Mouse (Mus musculus): ENCODE data around the gene Fgf18. TPM values are rescaled to one million over a fixed set of nuclear protein-coding genes. Genes with fewer than 3 reads are reported as not detected.

Fgf18 gene
- 1 to 10 TPM; 6.1 to 7.3 TPM for total RNA-seq (2021)

GRCm38 (mm10) chr11:33147171-33147571, at the start of gene Fgf18:
Fgf18 (minus strand) TSS chr11:33147400.
- intact Hi-C loops (cut with DNase I) = loop anchor here (5.0 kb wide), 3 partner anchors 115 to 505 kb away; partner anchors contain the start of gene Fbxw11
- DNase-seq = peak; percentile 51

- intact Hi-C loops (cut with DNase I) = no loop called here
- DNase-seq = no peak
Observed at GRCm38 (mm10) chr11:33196447-33197132, 49.4 kb upstream of the Fgf18 start.

- intact Hi-C loops (cut with DNase I) = no loop called here
- no peak for DNase-seq
Observed at GRCm38 (mm10) chr11:33195531-33196446, 48.6 kb upstream of the Fgf18 start.

- DNase-seq = no peak
- intact Hi-C loops (cut with DNase I) = no loop called here
Observed at GRCm38 (mm10) chr11:33195061-33195460, 47.9 kb upstream of the Fgf18 start.

- DNase-seq = no peak
- intact Hi-C loops (cut with DNase I) = no loop called here
Observed at GRCm38 (mm10) chr11:33193695-33194094, 46.5 kb upstream of the Fgf18 start.

GRCm38 (mm10) chr11:33181804-33182203, 34.6 kb upstream of the Fgf18 start:
- intact Hi-C loops (cut with DNase I) = no loop called here
- DNase-seq = no peak

GRCm38 (mm10) chr11:33180701-33181116, 33.5 kb upstream of the Fgf18 start:
- DNase-seq = no peak
- intact Hi-C loops (cut with DNase I) = loop anchor here (1.0 kb wide), 1 partner anchor 434 kb away; no protein-coding TSS in a partner anchor

- intact Hi-C loops (cut with DNase I) = loop anchor here (1.0 kb wide), 1 partner anchor 434 kb away; no protein-coding TSS in a partner anchor
- no peak for DNase-seq
Observed at GRCm38 (mm10) chr11:33179802-33180201, 32.6 kb upstream of the Fgf18 start.

GRCm38 (mm10) chr11:33176525-33177245, 29.5 kb upstream of the Fgf18 start:
- DNase-seq = peak; percentile 56 to 68
- intact Hi-C loops (cut with DNase I) = loop anchor here (1.0 to 2.0 kb wide), 4 partner anchors 119 to 544 kb away; no protein-coding TSS in a partner anchor

- intact Hi-C loops (cut with DNase I) = loop anchor here (1.0 to 2.0 kb wide), 4 partner anchors 120 to 545 kb away; no protein-coding TSS in a partner anchor
- no peak for DNase-seq
Observed at GRCm38 (mm10) chr11:33175768-33176167, 28.6 kb upstream of the Fgf18 start.

- intact Hi-C loops (cut with DNase I) = no loop called here
- DNase-seq = peak; percentile 39 to 68
Observed at GRCm38 (mm10) chr11:33170489-33170888, 23.3 kb upstream of the Fgf18 start.

GRCm38 (mm10) chr11:33162998-33163506, 15.9 kb upstream of the Fgf18 start, which contains the start of gene Npm1:
Npm1 (minus strand) TSS chr11:33163206.
- peak; percentile 100 for DNase-seq
- intact Hi-C loops (cut with DNase I) = loop anchor here (10.0 kb wide), 1 partner anchor 1288 kb away; the partner anchor contains the start of gene Cpeb4

- DNase-seq = peak; percentile 72 to 82
- intact Hi-C loops (cut with DNase I) = loop anchor here (10.0 kb wide), 1 partner anchor 1288 kb away; the partner anchor contains the start of gene Cpeb4
Observed at GRCm38 (mm10) chr11:33162211-33162997, 15.2 kb upstream of the Fgf18 start.

GRCm38 (mm10) chr11:33159741-33160140, 12.5 kb upstream of the Fgf18 start:
- intact Hi-C loops (cut with DNase I) = loop anchor here (10.0 kb wide), 1 partner anchor 1285 kb away; the partner anchor contains the start of gene Cpeb4
- no peak for DNase-seq

GRCm38 (mm10) chr11:33157453-33158196, 10.4 kb upstream of the Fgf18 start:
- intact Hi-C loops (cut with DNase I) = no loop called here
- DNase-seq = no peak

GRCm38 (mm10) chr11:33156436-33157015, 9.3 kb upstream of the Fgf18 start:
- intact Hi-C loops (cut with DNase I) = no loop called here
- DNase-seq = no peak

GRCm38 (mm10) chr11:33154459-33154858, 7.3 kb upstream of the Fgf18 start:
- DNase-seq = no peak
- intact Hi-C loops (cut with DNase I) = no loop called here

- intact Hi-C loops (cut with DNase I) = no loop called here
Observed at GRCm38 (mm10) chr11:33152997-33153396, 5.8 kb upstream of the Fgf18 start.

More at GRCm38 (mm10) chr11:33152997-33153396, 5.8 kb upstream of the Fgf18 start:
- no peak for DNase-seq

All from heart, postnatal 10 days (tissue).